Mouse (Mus musculus) lung, postnatal 0 days (tissue): ENCODE measurements around the gene Vav3.

Experiments
- CTCF ChIP-seq: IDR thresholded peaks from 2 replicates; pipeline ENCODE4 v1.5.1; 2016; ENCODE audit warnings: antibody characterized with exemption, mild to moderate bottlenecking
- EP300 ChIP-seq: IDR thresholded peaks from 2 replicates; pipeline ENCODE4 v1.6.1; 2016; ENCODE audit warnings: antibody characterized with exemption, mild to moderate bottlenecking, control low read depth

DNA sequence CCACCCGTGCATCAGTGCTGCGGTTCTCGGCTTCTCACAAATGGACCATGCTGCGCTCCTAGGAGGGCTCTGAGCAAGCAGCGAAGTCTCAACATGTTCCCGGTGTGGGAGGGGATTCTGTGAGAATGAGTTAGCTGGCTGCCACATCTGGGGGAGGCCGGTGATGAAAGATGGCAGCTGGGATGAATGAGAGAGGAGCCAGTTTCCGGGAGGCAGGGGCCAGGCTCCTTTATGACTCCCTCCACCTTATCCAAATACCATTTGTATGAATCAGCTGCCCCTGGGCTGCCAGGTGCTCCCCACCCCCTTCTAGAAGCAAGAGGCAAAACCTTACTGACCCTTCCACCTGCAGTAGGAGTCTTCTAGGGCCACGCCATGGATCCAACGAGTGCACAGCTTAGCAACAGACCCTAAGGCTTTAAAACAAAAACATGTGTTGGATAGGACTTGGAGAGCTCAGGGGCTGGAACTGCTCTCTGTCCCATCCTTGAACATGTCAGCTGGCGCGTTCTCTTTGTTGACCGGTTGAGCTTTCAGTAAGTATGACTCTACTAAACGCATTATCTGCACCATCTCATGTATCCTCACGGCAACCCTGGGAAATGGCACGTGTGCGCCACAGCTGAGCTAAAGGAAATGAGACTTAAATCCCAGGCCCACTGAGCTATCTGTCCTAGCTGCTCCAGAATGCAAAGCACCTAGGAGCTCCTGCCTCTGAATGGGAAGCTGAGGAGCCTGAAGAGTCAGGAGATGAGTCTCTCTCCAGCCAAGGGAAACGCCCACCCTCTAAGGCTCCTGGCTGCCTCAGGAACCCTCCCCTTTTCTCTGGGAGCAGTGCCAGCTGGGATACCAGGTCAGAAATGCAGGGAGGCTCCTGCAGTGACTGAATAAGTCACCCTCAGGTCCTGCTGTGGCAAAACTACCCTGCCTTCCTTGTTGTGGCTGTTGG is 30.9 kb upstream of the Vav3 start:
- TF ChIP-seq CTCF (no peak), EP300 (no peak)
